Mouse (Mus musculus) C2C12 (cell line): Measurements from ENCODE around the gene Diras1. TPM values are rescaled to one million over a fixed set of nuclear protein-coding genes. Genes with fewer than 3 reads are reported as not detected.

Experiments used
- H3K27me3 ChIP-seq: one replicate; pipeline ENCODE4 v1.6.1; 2011; ENCODE audit not compliant: control insufficient read depth, insufficient read depth, insufficient read length
- H3K36me3 ChIP-seq: one replicate; pipeline ENCODE4 v1.6.1; 2011; ENCODE audit not compliant: control insufficient read depth, insufficient read depth
- H3K4me3 ChIP-seq: one replicate; pipeline ENCODE4 v1.5.1; 2011; ENCODE audit warnings: mild to moderate bottlenecking, control low read depth; ENCODE audit not compliant: poor library complexity, insufficient read depth, severe bottlenecking
- H3K79me2 ChIP-seq: one replicate; pipeline ENCODE4 v1.6.1; 2011; ENCODE audit not compliant: control insufficient read depth, insufficient read depth
- H3K79me3 ChIP-seq: one replicate; pipeline ENCODE4 v1.6.1; 2011; ENCODE audit warnings: low read depth, control low read depth
- H3ac ChIP-seq: one replicate; pipeline ENCODE3; 2011; ENCODE audit warnings: low read depth; ENCODE audit not compliant: control insufficient read depth, insufficient read length
- CEBPB ChIP-seq: IDR thresholded peaks from one replicate; pipeline ENCODE4 v1.6.1; 2011; ENCODE audit warnings: low read depth, mild to moderate bottlenecking, control low read depth, moderate library complexity
- CTCF ChIP-seq: IDR thresholded peaks from one replicate; pipeline ENCODE4 v1.5.1; 2011; ENCODE audit not compliant: control insufficient read depth, insufficient read depth, insufficient read length
- FOSL1 ChIP-seq: IDR thresholded peaks from one replicate; pipeline ENCODE4 v1.8.0; 2011; ENCODE audit warnings: mild to moderate bottlenecking, low read length; ENCODE audit not compliant: poor library complexity, insufficient read depth, severe bottlenecking
- MAX ChIP-seq: IDR thresholded peaks from one replicate; pipeline ENCODE4 v1.6.1; 2011; ENCODE audit warnings: mild to moderate bottlenecking, control low read depth
- MYOD1 ChIP-seq: IDR thresholded peaks from one replicate; pipeline ENCODE4 v1.6.1; 2011; ENCODE audit warnings: low read depth; ENCODE audit not compliant: control insufficient read depth, insufficient read length
- MYOG ChIP-seq: IDR thresholded peaks from one replicate; pipeline ENCODE4 v1.6.1; 2011; ENCODE audit not compliant: control insufficient read depth, insufficient read length; ENCODE audit errors: extremely low read depth
- USF1 ChIP-seq: IDR thresholded peaks from one replicate; pipeline ENCODE4 v1.6.1; 2011; ENCODE audit warnings: low read depth, mild to moderate bottlenecking, control low read depth, moderate library complexity
- polyA plus RNA-seq: library from polyadenylated mRNA; unstranded; fragments of >200 nt; fragmentation: generic; extraction: Trizol; gene quantifications from one replicate; pipeline ENCODE4 v1.2.1, GENCODE M21; 2012; ENCODE audit warnings: missing spikeins

Gene Diras1
- polyA plus RNA-seq, 1 experiment: 0.28 TPM

DNA sequence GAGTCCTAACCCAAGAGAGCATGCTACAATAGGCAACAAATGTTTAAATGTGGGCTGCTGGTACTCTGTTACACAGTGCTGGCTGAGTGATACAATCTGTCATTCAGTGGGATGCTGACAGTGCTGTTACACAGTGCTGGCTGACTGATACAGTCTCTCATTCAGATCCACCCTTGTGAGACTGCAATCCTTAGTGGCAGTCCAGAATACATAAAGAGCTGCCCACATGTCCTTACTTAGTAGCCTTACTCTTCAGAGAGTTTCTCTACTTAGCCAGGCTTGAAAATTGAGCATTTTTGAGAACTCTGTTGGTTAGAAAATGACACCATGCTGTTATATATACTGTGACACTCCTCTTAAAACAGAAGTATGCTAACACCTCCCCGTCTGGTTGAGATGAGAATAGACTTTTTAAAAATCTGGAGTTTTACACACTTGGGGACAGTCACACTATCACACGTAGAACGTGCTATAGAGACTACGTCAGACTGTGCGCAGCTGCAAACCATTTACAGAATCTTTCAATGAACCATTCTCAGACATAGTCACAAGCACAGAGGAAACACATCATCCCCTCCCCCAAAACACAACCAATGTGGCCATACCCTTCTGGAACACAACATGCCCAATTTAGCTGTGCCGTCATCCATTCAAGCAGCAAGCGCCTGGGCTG is 19.3 kb downstream of the Diras1 start:
- TF ChIP-seq MAX (no peak), USF1 (no peak), MYOD1 (no peak), MYOG (no peak), FOSL1 (no peak), CTCF (no peak), CEBPB (no peak)

DNA sequence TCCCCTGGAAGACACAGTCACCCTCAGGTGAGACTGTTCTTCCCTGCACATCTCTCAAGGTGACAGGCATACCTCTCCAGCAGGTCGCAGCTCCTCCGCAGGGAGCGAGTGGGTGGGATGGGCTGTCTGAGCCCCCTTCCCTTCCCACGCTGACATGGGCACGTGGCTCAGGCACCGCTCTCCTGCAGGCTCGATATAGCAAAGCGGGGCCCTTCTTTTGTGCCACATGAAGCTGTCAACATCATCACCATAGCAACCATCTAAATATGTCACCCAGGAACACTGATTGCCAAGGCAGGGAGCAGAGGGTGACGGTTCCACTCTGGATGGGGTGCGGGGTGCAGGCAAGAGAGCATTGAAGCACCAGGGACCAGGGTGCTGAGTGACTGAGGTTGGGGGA is 24.3 kb downstream of the Diras1 start:
- H3K4me3 ChIP-seq: no peak overlapping the region
- no peaks in the 10 kb centered on the region for H3K79me3 ChIP-seq
- H3K27me3 ChIP-seq: peaks cover 26% of the 10 kb centered on the region
- no peaks in the 10 kb centered on the region for H3K79me2 ChIP-seq
- no peak for TF ChIP-seq MAX
- no peak for TF ChIP-seq CEBPB
- H3ac ChIP-seq: no peak overlapping the region
- no peaks in the 10 kb centered on the region for H3K36me3 ChIP-seq

More for the DNA sequence above, 19.3 kb downstream of the Diras1 start:
- H3K4me3 ChIP-seq: no peak overlapping the region
- no peaks in the 10 kb centered on the region for H3K79me2 ChIP-seq
- H3ac ChIP-seq: no peak overlapping the region
- H3K27me3 ChIP-seq: peaks cover 26% of the 10 kb centered on the region
- no peaks in the 10 kb centered on the region for H3K79me3 ChIP-seq
- no peaks in the 10 kb centered on the region for H3K36me3 ChIP-seq

DNA sequence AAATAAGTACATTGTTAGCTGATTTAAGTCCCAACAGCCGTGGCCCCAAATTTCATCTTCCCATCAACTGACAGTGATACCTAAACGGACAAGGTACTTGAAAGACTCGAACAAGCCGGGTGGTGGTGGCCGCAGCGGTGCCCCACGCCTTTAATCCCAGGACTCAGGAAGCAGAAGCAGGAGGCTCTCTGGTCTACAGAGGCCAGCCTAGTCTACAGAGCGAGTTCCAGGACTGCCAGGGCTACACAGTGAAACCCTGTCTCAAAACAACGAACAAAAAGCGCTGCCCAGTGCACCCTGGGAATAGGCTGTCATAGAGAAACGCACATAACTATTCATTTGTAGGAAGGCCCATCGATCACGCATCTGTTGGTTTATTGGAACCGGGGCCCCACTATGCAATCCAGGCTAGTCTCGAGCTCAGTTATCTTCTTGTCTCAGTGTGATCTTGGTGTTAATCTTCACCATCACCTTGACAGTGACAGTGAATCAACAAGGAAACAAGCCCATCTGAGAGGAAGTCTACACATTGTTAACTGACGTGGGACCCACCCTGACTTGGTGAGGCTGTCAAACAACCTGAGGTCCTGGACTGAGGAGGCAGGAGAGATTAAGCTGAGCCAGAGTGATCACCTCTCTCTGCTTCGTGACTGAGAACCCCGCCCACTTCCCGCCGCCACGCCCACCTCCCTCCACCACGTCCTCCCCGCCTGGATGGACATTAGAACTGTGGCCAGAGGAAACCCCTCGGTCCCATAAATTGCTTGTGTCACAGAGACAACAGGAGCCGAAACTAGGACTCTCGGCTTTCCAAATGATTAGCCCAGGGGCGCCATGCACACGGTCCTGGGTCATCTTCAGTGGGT is 25.0 kb downstream of the Diras1 start:
- H3K79me3 ChIP-seq: no peaks in the 10 kb centered on the region
- H3ac ChIP-seq: no peak overlapping the region
- H3K27me3 ChIP-seq: peaks cover 26% of the 10 kb centered on the region
- TF ChIP-seq MYOG: no peak
- no peak for TF ChIP-seq MYOD1
- TF ChIP-seq MAX: no peak
- TF ChIP-seq FOSL1: no peak
- no peak for TF ChIP-seq CTCF
- no peak for TF ChIP-seq CEBPB
- no peak for TF ChIP-seq USF1
- H3K4me3 ChIP-seq: no peak overlapping the region
- H3K79me2 ChIP-seq: no peaks in the 10 kb centered on the region
- no peaks in the 10 kb centered on the region for H3K36me3 ChIP-seq

DNA sequence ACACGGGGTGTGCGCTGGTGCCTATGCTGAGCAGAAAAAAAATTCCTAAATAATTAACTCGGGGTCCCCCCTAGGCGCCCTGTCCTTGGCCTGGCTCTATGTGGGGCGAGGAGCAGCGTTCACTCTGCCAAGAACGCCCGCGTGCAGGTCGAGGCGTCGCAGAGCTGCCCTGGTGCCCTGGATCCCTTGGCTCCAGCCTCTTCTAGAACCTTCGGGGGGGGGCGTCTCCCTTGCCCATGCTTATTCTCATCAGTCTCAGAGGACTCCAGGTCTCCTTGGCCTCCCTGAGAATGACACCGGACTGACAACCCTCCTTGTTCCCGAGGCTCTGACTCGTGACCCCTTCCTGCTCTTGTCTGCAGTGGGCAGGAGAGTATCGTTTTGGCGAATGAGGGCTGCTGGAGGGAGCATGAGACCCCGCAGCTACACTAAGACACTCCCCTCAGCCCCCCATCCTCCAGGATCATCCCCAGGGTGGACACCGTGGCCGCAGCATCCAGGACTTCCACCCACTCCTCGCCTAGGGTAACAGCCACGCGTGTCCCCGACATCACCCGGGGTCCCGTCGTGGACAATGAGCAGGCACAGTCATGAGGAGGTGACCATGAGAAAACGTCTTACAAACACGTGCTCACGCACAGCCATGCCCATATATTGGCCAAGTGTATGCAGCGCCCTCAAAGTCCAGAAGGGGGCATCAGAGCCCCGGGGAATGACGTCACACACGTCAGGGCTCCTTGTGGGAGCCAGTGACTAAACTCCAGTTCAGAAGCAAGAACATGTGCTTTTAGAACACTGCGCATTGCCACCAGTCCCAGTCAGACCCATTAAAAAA is 25.9 kb downstream of the Diras1 start:
- no peaks in the 10 kb centered on the region for H3K79me2 ChIP-seq
- no peaks in the 10 kb centered on the region for H3K79me3 ChIP-seq
- no peak overlapping the region for H3K4me3 ChIP-seq
- no peaks in the 10 kb centered on the region for H3K36me3 ChIP-seq
- no peak overlapping the region for H3ac ChIP-seq
- TF ChIP-seq MYOD1 (no peak), MYOG (no peak), CTCF (peak; percentile 76), USF1 (peak; percentile 57), FOSL1 (no peak), MAX (peak; percentile 95), CEBPB (no peak)
- H3K27me3 ChIP-seq: peaks cover 25% of the 10 kb centered on the region

DNA sequence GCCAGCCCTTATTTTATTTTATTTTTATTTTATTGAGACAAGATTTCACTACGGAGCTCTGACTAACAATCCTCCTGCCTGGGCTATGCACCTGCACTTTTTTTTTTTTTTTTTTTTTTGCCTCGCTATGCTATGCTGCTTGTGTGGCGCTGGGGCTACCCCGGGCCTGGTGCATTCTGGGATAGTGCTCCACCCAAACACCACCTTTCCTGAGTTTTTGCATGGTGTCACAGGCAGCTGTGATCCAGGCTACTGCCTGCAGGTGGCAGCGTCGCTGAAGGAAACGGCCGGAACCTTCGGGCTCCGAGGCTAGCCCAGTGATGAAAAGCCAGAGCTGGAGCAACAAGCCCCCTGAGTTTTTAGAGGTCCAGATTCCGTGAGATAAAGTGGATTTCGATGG is 26.7 kb downstream of the Diras1 start:
- Histone ChIP-seq H3K79me3 (no peaks in the 10 kb centered on the region), H3ac (no peak overlapping the region), H3K27me3 (peaks cover 19% of the 10 kb centered on the region), H3K36me3 (no peaks in the 10 kb centered on the region), H3K4me3 (no peak overlapping the region), H3K79me2 (no peaks in the 10 kb centered on the region)
- TF ChIP-seq FOSL1 (no peak), MAX (peak; percentile 47), MYOG (no peak), CEBPB (no peak), CTCF (peak; percentile 71)
